Mouse (Mus musculus) testis, adult 2 months (tissue): ENCODE data around the gene Ankrd13d. TPM values are rescaled to one million over a fixed set of nuclear protein-coding genes. Genes with fewer than 3 reads are reported as not detected.

Experiments
- H3K27ac ChIP-seq: fragments of 200-500 bp; 2 replicates; pipeline ENCODE4 v1.5.1; 2012; ENCODE audit warnings: low read depth, low read length; ENCODE audit not compliant: control insufficient read depth, insufficient read depth
- H3K27me3 ChIP-seq: fragments of 200-500 bp; 2 replicates; pipeline ENCODE4 v1.6.1; 2012; ENCODE audit warnings: mild to moderate bottlenecking, low read length, moderate library complexity; ENCODE audit not compliant: control insufficient read depth, insufficient read depth
- H3K36me3 ChIP-seq: fragments of 200-500 bp; 2 replicates; pipeline ENCODE4 v1.6.1; 2012; ENCODE audit warnings: mild to moderate bottlenecking, low read length; ENCODE audit not compliant: control insufficient read depth, insufficient read depth
- H3K4me1 ChIP-seq: fragments of 200-500 bp; 2 replicates; pipeline ENCODE4 v1.6.1; 2012; ENCODE audit warnings: low read length; ENCODE audit not compliant: control insufficient read depth, insufficient read depth
- H3K4me3 ChIP-seq: fragments of 200-500 bp; 2 replicates; pipeline ENCODE4 v1.5.1; 2012; ENCODE audit warnings: low read depth, mild to moderate bottlenecking, low read length, moderate library complexity, mixed read lengths; ENCODE audit not compliant: control insufficient read depth
- CTCF ChIP-seq: fragments of 200-500 bp; IDR thresholded peaks from 2 replicates; pipeline ENCODE4 v1.5.1; 2012; ENCODE audit warnings: low read depth, mild to moderate bottlenecking, inconsistent platforms, low read length, moderate library complexity; ENCODE audit not compliant: control insufficient read depth, insufficient read depth, insufficient replicate concordance
- POLR2A ChIP-seq: fragments of 200-500 bp; IDR thresholded peaks from 2 replicates; pipeline ENCODE4 v1.6.1; 2012; ENCODE audit warnings: low read depth, mild to moderate bottlenecking, inconsistent platforms, low read length, moderate library complexity; ENCODE audit not compliant: control insufficient read depth
- polyA plus RNA-seq: library from polyadenylated mRNA; depleted of rRNA; stranded (reverse); fragments of >200 nt; gene quantifications from 2 replicates; pipeline ENCODE4 v1.2.3, GENCODE M21; 2012

Gene Ankrd13d
- polyA plus RNA-seq, 1 experiment, result 6.1 TPM

- no peak overlapping the region for H3K4me3 ChIP-seq
- peaks cover 12% of the 10 kb centered on the region for H3K4me1 ChIP-seq
- TF ChIP-seq CTCF (no peak), POLR2A (no peak)
Measured at GRCm38 (mm10) chr19:4300852-4301734, 18.2 kb upstream of the Ankrd13d start.

GRCm38 (mm10) chr19:4300271-4300704 lies 17.4 kb upstream of the Ankrd13d start:
- Histone ChIP-seq H3K36me3 (no peaks in the 10 kb centered on the region), H3K27ac (no peak overlapping the region), H3K4me1 (peaks cover 8% of the 10 kb centered on the region), H3K4me3 (no peak overlapping the region), H3K27me3 (no peaks in the 10 kb centered on the region)
- TF ChIP-seq CTCF (no peak), POLR2A (no peak)

More at GRCm38 (mm10) chr19:4300852-4301734, 18.2 kb upstream of the Ankrd13d start:
- Histone ChIP-seq H3K27me3 (no peaks in the 10 kb centered on the region), H3K27ac (no peak overlapping the region), H3K36me3 (no peaks in the 10 kb centered on the region)

GRCm38 (mm10) chr19:4299574-4300270 lies 16.8 kb upstream of the Ankrd13d start:
- no peaks in the 10 kb centered on the region for H3K27me3 ChIP-seq
- H3K27ac ChIP-seq, result no peak overlapping the region
- H3K4me3 ChIP-seq, result no peak overlapping the region
- H3K36me3 ChIP-seq, result no peaks in the 10 kb centered on the region
- TF ChIP-seq CTCF (no peak), POLR2A (no peak)
- H3K4me1 ChIP-seq, result peaks cover 6% of the 10 kb centered on the region

- H3K4me3 ChIP-seq, result no peak overlapping the region
- no peaks in the 10 kb centered on the region for H3K36me3 ChIP-seq
- no peak overlapping the region for H3K27ac ChIP-seq
- no peaks in the 10 kb centered on the region for H3K27me3 ChIP-seq
- H3K4me1 ChIP-seq, result peaks cover 2% of the 10 kb centered on the region
- TF ChIP-seq POLR2A (no peak), CTCF (no peak)
Measured at GRCm38 (mm10) chr19:4299126-4299525, 16.2 kb upstream of the Ankrd13d start.

- H3K27me3 ChIP-seq, result no peaks in the 10 kb centered on the region
- TF ChIP-seq CTCF (no peak), POLR2A (no peak)
- no peaks in the 10 kb centered on the region; the same call in 1 of the 2 replicates for H3K4me1 ChIP-seq
- H3K4me3 ChIP-seq, result no peak overlapping the region
- H3K27ac ChIP-seq, result no peak overlapping the region
- H3K36me3 ChIP-seq, result no peaks in the 10 kb centered on the region
Measured at GRCm38 (mm10) chr19:4298322-4299121, 15.6 kb upstream of the Ankrd13d start.

- Histone ChIP-seq H3K4me1 (no peaks in the 10 kb centered on the region; the same call in 1 of the 2 replicates), H3K36me3 (no peaks in the 10 kb centered on the region), H3K27me3 (no peaks in the 10 kb centered on the region), H3K4me3 (no peak overlapping the region), H3K27ac (no peak overlapping the region)
- no peak for TF ChIP-seq CTCF
- TF ChIP-seq POLR2A, result no peak
Measured at GRCm38 (mm10) chr19:4297851-4298250, 14.9 kb upstream of the Ankrd13d start.
